Mouse (Mus musculus): ENCODE data around the gene Hspd1. TPM values are rescaled to one million over a fixed set of nuclear protein-coding genes. Genes with fewer than 3 reads are reported as not detected.

Hspd1 gene
- polyA plus RNA-seq, 1 experiment = 297 TPM

GRCm38 (mm10) chr1:55048841-55049587, 39.0 kb downstream of the Hspd1 start:
- no peak for TF ChIP-seq FOSL1 (IDR thresholded peaks at IDR 0.05; ENCODE audit: insufficient read depth, low read length, poor library complexity, severe bottlenecking)
- no peak for TF ChIP-seq MYOD1 (IDR thresholded peaks at IDR 0.05; ENCODE audit: control insufficient read depth, insufficient read length, low read depth)
- no peak for TF ChIP-seq USF1 (IDR thresholded peaks at IDR 0.05; ENCODE audit: low read depth)
- TF ChIP-seq MAX (IDR thresholded peaks at IDR 0.05) = no peak
- TF ChIP-seq CTCF (IDR thresholded peaks at IDR 0.05; ENCODE audit: control insufficient read depth, insufficient read depth, insufficient read length) = no peak
- no peak for TF ChIP-seq CEBPB (IDR thresholded peaks at IDR 0.05; ENCODE audit: low read depth)
- TF ChIP-seq MYOG (IDR thresholded peaks at IDR 0.05; ENCODE audit: control insufficient read depth, extremely low read depth, insufficient read length) = no peak
- peaks cover 3% of the 10 kb centered on the region for H3K27me3 ChIP-seq (ENCODE audit: control insufficient read depth, insufficient read depth, insufficient read length)
- no peak overlapping the region for H3ac ChIP-seq (ENCODE audit: control insufficient read depth, insufficient read length, low read depth)
- peaks cover 10% of the 10 kb centered on the region for H3K79me3 ChIP-seq (ENCODE audit: low read depth)
- H3K79me2 ChIP-seq (ENCODE audit: control insufficient read depth, insufficient read depth) = peaks cover 11% of the 10 kb centered on the region
- no peaks in the 10 kb centered on the region for H3K36me3 ChIP-seq (ENCODE audit: control insufficient read depth, insufficient read depth)
- no peak overlapping the region for H3K4me3 ChIP-seq (ENCODE audit: insufficient read depth, poor library complexity, severe bottlenecking)

- TF ChIP-seq USF1 (IDR thresholded peaks at IDR 0.05; ENCODE audit: low read depth) (no peak), CTCF (IDR thresholded peaks at IDR 0.05; ENCODE audit: control insufficient read depth, insufficient read depth, insufficient read length) (no peak), MAX (IDR thresholded peaks at IDR 0.05) (no peak), CEBPB (IDR thresholded peaks at IDR 0.05; ENCODE audit: low read depth) (no peak), MYOG (IDR thresholded peaks at IDR 0.05; ENCODE audit: control insufficient read depth, extremely low read depth, insufficient read length) (no peak), FOSL1 (IDR thresholded peaks at IDR 0.05; ENCODE audit: insufficient read depth, low read length, poor library complexity, severe bottlenecking) (no peak), MYOD1 (IDR thresholded peaks at IDR 0.05; ENCODE audit: control insufficient read depth, insufficient read length, low read depth) (no peak)
- no peak overlapping the region for H3K4me3 ChIP-seq (ENCODE audit: insufficient read depth, poor library complexity, severe bottlenecking)
These were observed 44.9 kb downstream of the Hspd1 start for GRCm38 (mm10) chr1:55043164-55043563.

GRCm38 (mm10) chr1:55042246-55042645, 45.8 kb downstream of the Hspd1 start:
- peaks cover 3% of the 10 kb centered on the region for H3K27me3 ChIP-seq (ENCODE audit: control insufficient read depth, insufficient read depth, insufficient read length)
- no peak overlapping the region for H3K4me3 ChIP-seq (ENCODE audit: insufficient read depth, poor library complexity, severe bottlenecking)
- H3K79me3 ChIP-seq (ENCODE audit: low read depth) = no peaks in the 10 kb centered on the region
- H3K36me3 ChIP-seq (ENCODE audit: control insufficient read depth, insufficient read depth) = no peaks in the 10 kb centered on the region
- TF ChIP-seq USF1 (IDR thresholded peaks at IDR 0.05; ENCODE audit: low read depth) (no peak), MYOG (IDR thresholded peaks at IDR 0.05; ENCODE audit: control insufficient read depth, extremely low read depth, insufficient read length) (no peak), MYOD1 (IDR thresholded peaks at IDR 0.05; ENCODE audit: control insufficient read depth, insufficient read length, low read depth) (no peak), MAX (IDR thresholded peaks at IDR 0.05) (no peak), FOSL1 (IDR thresholded peaks at IDR 0.05; ENCODE audit: insufficient read depth, low read length, poor library complexity, severe bottlenecking) (no peak), CEBPB (IDR thresholded peaks at IDR 0.05; ENCODE audit: low read depth) (no peak), CTCF (IDR thresholded peaks at IDR 0.05; ENCODE audit: control insufficient read depth, insufficient read depth, insufficient read length) (no peak)
- no peaks in the 10 kb centered on the region for H3K79me2 ChIP-seq (ENCODE audit: control insufficient read depth, insufficient read depth)
- H3ac ChIP-seq (ENCODE audit: control insufficient read depth, insufficient read length, low read depth) = no peak overlapping the region

More at GRCm38 (mm10) chr1:55043164-55043563, 44.9 kb downstream of the Hspd1 start:
- Histone ChIP-seq H3K79me3 (ENCODE audit: low read depth) (no peaks in the 10 kb centered on the region), H3K36me3 (ENCODE audit: control insufficient read depth, insufficient read depth) (no peaks in the 10 kb centered on the region), H3K27me3 (ENCODE audit: control insufficient read depth, insufficient read depth, insufficient read length) (peaks cover 3% of the 10 kb centered on the region), H3K79me2 (ENCODE audit: control insufficient read depth, insufficient read depth) (no peaks in the 10 kb centered on the region), H3ac (ENCODE audit: control insufficient read depth, insufficient read length, low read depth) (no peak overlapping the region)

- TF ChIP-seq FOSL1 (IDR thresholded peaks at IDR 0.05; ENCODE audit: insufficient read depth, low read length, poor library complexity, severe bottlenecking) (no peak), MYOD1 (IDR thresholded peaks at IDR 0.05; ENCODE audit: control insufficient read depth, insufficient read length, low read depth) (no peak), CTCF (IDR thresholded peaks at IDR 0.05; ENCODE audit: control insufficient read depth, insufficient read depth, insufficient read length) (no peak)
- peaks cover 3% of the 10 kb centered on the region for H3K27me3 ChIP-seq (ENCODE audit: control insufficient read depth, insufficient read depth, insufficient read length)
- H3K36me3 ChIP-seq (ENCODE audit: control insufficient read depth, insufficient read depth) = no peaks in the 10 kb centered on the region
- H3K79me3 ChIP-seq (ENCODE audit: low read depth) = no peaks in the 10 kb centered on the region
- no peaks in the 10 kb centered on the region for H3K79me2 ChIP-seq (ENCODE audit: control insufficient read depth, insufficient read depth)
- no peak overlapping the region for H3K4me3 ChIP-seq (ENCODE audit: insufficient read depth, poor library complexity, severe bottlenecking)
- H3ac ChIP-seq (ENCODE audit: control insufficient read depth, insufficient read length, low read depth) = no peak overlapping the region
These were observed 46.4 kb downstream of the Hspd1 start for GRCm38 (mm10) chr1:55041691-55042090.

- Histone ChIP-seq H3K79me2 (ENCODE audit: control insufficient read depth, insufficient read depth) (no peaks in the 10 kb centered on the region), H3ac (ENCODE audit: control insufficient read depth, insufficient read length, low read depth) (no peak overlapping the region), H3K27me3 (ENCODE audit: control insufficient read depth, insufficient read depth, insufficient read length) (no peaks in the 10 kb centered on the region), H3K4me3 (ENCODE audit: insufficient read depth, poor library complexity, severe bottlenecking) (no peak overlapping the region), H3K36me3 (ENCODE audit: control insufficient read depth, insufficient read depth) (no peaks in the 10 kb centered on the region), H3K79me3 (ENCODE audit: low read depth) (no peaks in the 10 kb centered on the region)
- TF ChIP-seq USF1 (IDR thresholded peaks at IDR 0.05; ENCODE audit: low read depth) = no peak
- TF ChIP-seq MYOG (IDR thresholded peaks at IDR 0.05; ENCODE audit: control insufficient read depth, extremely low read depth, insufficient read length) = no peak
- TF ChIP-seq MAX (IDR thresholded peaks at IDR 0.05) = no peak
- no peak for TF ChIP-seq MYOD1 (IDR thresholded peaks at IDR 0.05; ENCODE audit: control insufficient read depth, insufficient read length, low read depth)
- no peak for TF ChIP-seq CEBPB (IDR thresholded peaks at IDR 0.05; ENCODE audit: low read depth)
- no peak for TF ChIP-seq FOSL1 (IDR thresholded peaks at IDR 0.05; ENCODE audit: insufficient read depth, low read length, poor library complexity, severe bottlenecking)
- no peak for TF ChIP-seq CTCF (IDR thresholded peaks at IDR 0.05; ENCODE audit: control insufficient read depth, insufficient read depth, insufficient read length)
These were observed 48.1 kb downstream of the Hspd1 start for GRCm38 (mm10) chr1:55039944-55040343.
